Mouse (Mus musculus): Measurements from ENCODE around the gene Cntnap5c. TPM values are rescaled to one million over a fixed set of nuclear protein-coding genes. Genes with fewer than 3 reads are reported as not detected.

The Cntnap5c gene
- polyA plus RNA-seq (2012; ENCODE audit: insufficient read depth, low replicate concordance): not detected in 2 replicates

DNA sequence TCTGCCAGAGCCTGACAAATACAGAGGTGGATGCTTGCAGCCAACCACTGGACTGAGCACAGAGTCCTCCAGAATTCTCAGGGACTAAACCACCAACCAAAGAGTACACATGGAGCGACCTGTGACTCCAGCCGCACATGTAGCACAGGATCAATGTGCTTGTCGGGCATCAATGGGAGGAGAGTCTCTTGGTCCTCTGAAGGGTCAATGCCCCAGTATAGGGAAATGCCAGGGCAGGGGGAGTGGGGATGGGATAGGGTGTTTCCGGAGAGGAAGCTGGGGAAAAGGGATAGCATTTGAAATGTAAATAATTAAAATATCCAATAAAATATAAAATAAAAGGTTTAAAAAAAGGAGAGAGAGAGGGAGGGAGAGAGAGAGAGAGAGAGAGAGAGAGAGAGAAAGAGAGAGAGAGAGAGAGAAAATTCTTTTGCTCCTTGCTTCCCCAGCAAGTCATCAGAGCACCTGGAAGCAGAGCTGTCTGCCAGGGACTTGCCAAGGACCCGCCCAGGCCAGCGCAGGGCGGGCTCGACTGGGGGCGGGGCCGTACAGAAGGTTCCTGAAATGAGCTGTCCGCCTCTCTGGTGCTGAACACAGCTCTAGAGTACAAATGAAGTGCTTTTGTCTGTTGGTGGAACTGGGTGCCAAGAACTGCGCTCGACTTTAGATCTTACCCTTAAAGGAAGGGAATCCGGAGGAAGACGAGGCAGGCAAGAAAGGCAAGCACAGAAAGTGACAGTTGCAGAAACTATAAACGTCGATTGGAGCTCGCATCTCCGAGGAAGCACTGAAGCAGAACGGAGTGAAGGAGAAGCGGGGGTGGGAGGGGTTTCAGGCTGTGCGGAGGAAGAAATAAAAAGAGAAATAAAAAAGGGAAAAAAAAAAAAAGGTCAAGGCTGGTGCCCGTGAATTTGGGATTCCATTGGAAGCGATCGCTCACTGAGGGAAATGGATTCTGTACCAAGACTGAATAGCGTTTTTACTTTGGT is at the start of gene Cntnap5c:
Cntnap5c (plus strand) TSS at position 949 of the 989 bp plus-strand sequence.
- no peaks in the 10 kb centered on the region for H3K4me1 ChIP-seq
- H3K27me3 ChIP-seq (replicated peaks): no peaks in the 10 kb centered on the region
- TF ChIP-seq GATA1 (IDR thresholded peaks at IDR 0.05; ENCODE audit: borderline replicate concordance, low read length): no peak
- H3K4me3 ChIP-seq (replicated peaks): no peak within 1 kb of the TSS
- no peaks in the 10 kb centered on the region for H3K36me3 ChIP-seq (replicated peaks; ENCODE audit: low read length)
- no peaks in the 10 kb centered on the region for H3K9me3 ChIP-seq

DNA sequence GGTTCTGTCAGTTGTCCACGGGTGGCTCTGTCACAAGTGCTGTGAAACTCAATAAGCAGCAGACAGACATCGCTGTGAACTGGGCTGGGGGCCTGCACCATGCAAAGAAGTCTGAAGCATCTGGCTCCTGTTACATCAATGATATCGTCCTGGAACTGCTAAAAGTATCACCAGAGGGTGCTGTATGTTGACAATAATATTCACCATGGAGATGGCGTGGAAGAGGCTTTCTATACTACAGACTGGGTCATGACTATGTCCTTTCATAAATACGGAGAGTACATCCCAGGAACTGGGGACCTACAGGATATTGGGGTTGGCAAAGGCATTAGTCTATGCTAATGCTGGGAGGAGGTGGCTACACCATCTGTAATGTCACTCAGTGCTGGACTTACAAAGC is 27.3 kb upstream of the Cntnap5c start, which contains the start of gene Gm21834:
Gm21834 (minus strand) TSS at position 101 of the 400 bp plus-strand sequence.
- Histone ChIP-seq H3K36me3 (replicated peaks; ENCODE audit: low read length) (no peaks in the 10 kb centered on the region), H3K4me1 (no peaks in the 10 kb centered on the region), H3K4me3 (replicated peaks) (no peak within 1 kb of the TSS), H3K9me3 (no peaks in the 10 kb centered on the region), H3K27me3 (replicated peaks) (no peaks in the 10 kb centered on the region)
- TF ChIP-seq GATA1 (IDR thresholded peaks at IDR 0.05; ENCODE audit: borderline replicate concordance, low read length): no peak
- no peak for TF ChIP-seq FLI1 (IDR thresholded peaks at IDR 0.05; ENCODE audit: low read length)

DNA sequence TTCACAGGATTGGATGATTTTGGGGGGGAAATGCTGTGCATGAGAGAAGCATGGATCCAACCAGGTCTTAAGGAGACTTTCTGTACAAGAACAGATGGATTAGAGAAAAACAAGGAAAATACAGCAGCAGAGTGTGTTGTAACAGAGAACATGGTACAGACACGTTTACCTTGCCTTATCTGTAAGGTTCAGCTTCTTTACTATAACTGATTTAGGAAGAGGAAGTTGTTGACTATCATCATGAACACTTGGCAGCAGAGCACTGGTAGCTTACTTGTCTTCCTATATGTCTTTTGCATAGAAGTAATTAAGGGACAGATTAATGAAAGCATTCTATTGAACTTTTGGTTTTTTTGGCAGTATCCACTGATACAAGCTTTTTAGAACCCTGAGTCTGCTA is 11.3 kb upstream of the Cntnap5c start:
- Histone ChIP-seq H3K36me3 (replicated peaks; ENCODE audit: low read length) (no peaks in the 10 kb centered on the region), H3K27me3 (replicated peaks) (no peaks in the 10 kb centered on the region), H3K4me1 (no peaks in the 10 kb centered on the region), H3K4me3 (replicated peaks) (no peak overlapping the region), H3K9me3 (no peaks in the 10 kb centered on the region)
- TF ChIP-seq FLI1 (IDR thresholded peaks at IDR 0.05; ENCODE audit: low read length): no peak
- TF ChIP-seq GATA1 (IDR thresholded peaks at IDR 0.05; ENCODE audit: borderline replicate concordance, low read length): no peak

- H3K27me3 ChIP-seq (replicated peaks): no peaks in the 10 kb centered on the region
- H3K9me3 ChIP-seq: no peaks in the 10 kb centered on the region
- no peaks in the 10 kb centered on the region for H3K4me1 ChIP-seq
- no peaks in the 10 kb centered on the region for H3K36me3 ChIP-seq (replicated peaks; ENCODE audit: low read length)
- TF ChIP-seq GATA1 (IDR thresholded peaks at IDR 0.05; ENCODE audit: borderline replicate concordance, low read length) (no peak), FLI1 (IDR thresholded peaks at IDR 0.05; ENCODE audit: low read length) (no peak)
- no peak overlapping the region for H3K4me3 ChIP-seq (replicated peaks)
These were observed 2.1 kb upstream of the Cntnap5c start for GRCm38 (mm10) chr17:57767306-57767705.

DNA sequence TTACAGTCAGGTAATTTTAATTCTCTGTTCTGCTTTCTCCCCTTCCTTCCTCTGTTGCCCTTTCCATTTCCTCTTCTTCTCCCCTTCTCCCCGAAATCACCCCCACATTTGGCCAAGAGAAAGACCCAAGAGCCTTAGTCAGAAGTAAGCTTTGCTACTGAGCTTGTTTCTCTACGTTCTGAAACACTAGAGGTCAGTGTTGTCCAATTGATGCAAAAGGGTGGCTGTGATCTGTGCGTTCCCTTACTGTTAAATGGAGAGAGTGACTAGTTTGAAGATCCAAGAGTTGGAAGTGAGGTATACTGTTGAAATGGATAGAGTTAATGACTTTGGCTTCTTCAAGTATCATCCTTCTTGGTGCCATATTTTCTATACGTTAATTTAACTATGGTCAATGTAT is 1.5 kb downstream of the Cntnap5c start:
- Histone ChIP-seq H3K4me1 (no peaks in the 10 kb centered on the region), H3K27me3 (replicated peaks) (no peaks in the 10 kb centered on the region), H3K36me3 (replicated peaks; ENCODE audit: low read length) (no peaks in the 10 kb centered on the region), H3K9me3 (no peaks in the 10 kb centered on the region), H3K4me3 (replicated peaks) (no peak overlapping the region)
- no peak for TF ChIP-seq GATA1 (IDR thresholded peaks at IDR 0.05; ENCODE audit: borderline replicate concordance, low read length)
- no peak for TF ChIP-seq FLI1 (IDR thresholded peaks at IDR 0.05; ENCODE audit: low read length)

DNA sequence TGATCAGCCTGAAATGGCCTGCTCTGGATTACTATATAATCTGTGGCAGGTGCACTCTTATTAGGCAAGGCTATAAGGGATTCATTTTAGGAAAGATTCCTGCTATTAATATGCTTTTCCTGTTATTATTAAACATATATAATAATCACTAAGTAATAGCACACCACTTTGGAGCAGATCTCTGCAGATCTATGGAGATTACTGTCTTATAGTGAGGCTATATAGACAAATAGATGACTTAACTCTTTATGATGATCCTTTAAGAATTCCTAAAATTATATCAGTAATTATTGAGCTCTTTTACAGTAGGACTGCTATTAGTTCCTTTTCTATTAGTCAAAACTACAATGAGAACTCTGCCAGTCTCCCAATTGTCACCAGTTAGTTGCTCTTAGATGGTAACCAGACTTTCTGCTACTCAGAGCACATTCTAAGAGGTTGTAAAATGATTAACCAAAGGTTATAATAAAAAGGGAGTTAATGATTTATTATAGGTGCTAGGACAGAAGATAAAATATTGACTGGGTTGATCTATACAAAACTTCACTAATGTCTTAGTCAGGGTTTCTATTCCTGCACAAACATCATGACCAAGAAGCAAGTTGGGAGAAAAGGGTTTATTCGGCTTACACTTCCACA is 18.9 kb downstream of the Cntnap5c start:
- H3K4me1 ChIP-seq: no peaks in the 10 kb centered on the region
- no peak overlapping the region for H3K4me3 ChIP-seq (replicated peaks)
- TF ChIP-seq GATA1 (IDR thresholded peaks at IDR 0.05; ENCODE audit: borderline replicate concordance, low read length) (no peak), FLI1 (IDR thresholded peaks at IDR 0.05; ENCODE audit: low read length) (no peak)
- H3K27me3 ChIP-seq (replicated peaks): no peaks in the 10 kb centered on the region
- no peaks in the 10 kb centered on the region for H3K36me3 ChIP-seq (replicated peaks; ENCODE audit: low read length)
- peaks cover 4% of the 10 kb centered on the region; the same call in 1 of the 2 replicates for H3K9me3 ChIP-seq

- Histone ChIP-seq H3K36me3 (replicated peaks; ENCODE audit: low read length) (no peaks in the 10 kb centered on the region), H3K9me3 (no peaks in the 10 kb centered on the region), H3K4me3 (replicated peaks) (no peak overlapping the region), H3K27me3 (replicated peaks) (no peaks in the 10 kb centered on the region), H3K4me1 (no peaks in the 10 kb centered on the region; the same call in 1 of the 2 replicates)
- TF ChIP-seq FLI1 (IDR thresholded peaks at IDR 0.05; ENCODE audit: low read length) (no peak), GATA1 (IDR thresholded peaks at IDR 0.05; ENCODE audit: borderline replicate concordance, low read length) (no peak)
These were observed 26.0 kb downstream of the Cntnap5c start for GRCm38 (mm10) chr17:57795408-57795807.

GRCm38 (mm10) chr17:57796668-57797311 is 27.4 kb downstream of the Cntnap5c start:
- H3K4me3 ChIP-seq (replicated peaks): no peak overlapping the region
- no peaks in the 10 kb centered on the region for H3K9me3 ChIP-seq
- TF ChIP-seq GATA1 (IDR thresholded peaks at IDR 0.05; ENCODE audit: borderline replicate concordance, low read length): no peak
- TF ChIP-seq FLI1 (IDR thresholded peaks at IDR 0.05; ENCODE audit: low read length): no peak
- no peaks in the 10 kb centered on the region for H3K36me3 ChIP-seq (replicated peaks; ENCODE audit: low read length)
- H3K27me3 ChIP-seq (replicated peaks): no peaks in the 10 kb centered on the region
- no peaks in the 10 kb centered on the region; the same call in 1 of the 2 replicates for H3K4me1 ChIP-seq

DNA sequence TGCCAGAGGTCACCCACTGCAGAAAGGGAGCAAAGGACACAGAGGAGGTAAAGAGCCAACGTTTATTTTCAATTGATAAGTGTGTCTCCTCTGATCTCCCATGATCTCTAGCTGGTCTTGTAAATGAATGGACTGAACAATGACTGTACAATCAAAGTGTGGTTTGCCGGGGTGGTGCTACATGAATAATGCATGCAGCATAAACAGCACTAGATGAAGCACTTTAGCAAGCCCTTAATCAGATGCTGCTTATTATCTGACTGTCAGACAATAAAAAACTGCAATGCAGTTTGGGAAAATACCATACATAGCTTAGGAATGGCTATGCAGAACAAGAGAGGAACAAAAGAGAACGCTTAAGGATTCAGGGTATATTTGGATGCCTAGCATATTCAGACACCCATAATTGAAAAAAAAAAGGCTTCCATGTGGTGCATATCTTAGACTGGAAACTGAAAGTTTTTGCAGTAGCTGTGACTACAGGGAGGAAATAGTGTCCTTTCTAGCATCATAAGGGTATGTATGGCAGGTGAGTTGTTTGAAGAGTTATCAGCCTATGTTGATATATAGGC is 30.1 kb downstream of the Cntnap5c start:
- Histone ChIP-seq H3K4me3 (replicated peaks) (no peak overlapping the region), H3K27me3 (replicated peaks) (no peaks in the 10 kb centered on the region), H3K36me3 (replicated peaks; ENCODE audit: low read length) (no peaks in the 10 kb centered on the region), H3K9me3 (no peaks in the 10 kb centered on the region), H3K4me1 (no peaks in the 10 kb centered on the region; the same call in 1 of the 2 replicates)
- TF ChIP-seq GATA1 (IDR thresholded peaks at IDR 0.05; ENCODE audit: borderline replicate concordance, low read length) (no peak), FLI1 (IDR thresholded peaks at IDR 0.05; ENCODE audit: low read length) (no peak)

All from megakaryocyte, embryonic 14.5 days (primary cell).